Mouse (Mus musculus) neural tube, embryonic 14.5 days (tissue): ENCODE data around the gene Ep400. TPM values are rescaled to one million over a fixed set of nuclear protein-coding genes. Genes with fewer than 3 reads are reported as not detected.

Experiments
- ATAC-seq: fragments of 200-750 bp; cut with Nextera tagmentation; 2 replicates; pipeline ENCODE4 v1.8.0; 2017; ENCODE audit warnings: low read depth, mild to moderate bottlenecking, moderate TSS enrichment, moderate library complexity
- H3K27ac ChIP-seq: fragments of 300-500 bp; sonication (generic); 2 replicates; pipeline ENCODE4 v1.5.1; 2014; ENCODE audit warnings: low read depth, mild to moderate bottlenecking, control low read depth, low read length, moderate library complexity, mixed read lengths
- H3K27me3 ChIP-seq: fragments of 300-500 bp; sonication (generic); 2 replicates; pipeline ENCODE4 v1.6.1; 2014; ENCODE audit warnings: low read length; ENCODE audit not compliant: control insufficient read depth, insufficient read depth
- H3K36me3 ChIP-seq: fragments of 300-500 bp; sonication (generic); 2 replicates; pipeline ENCODE4 v1.6.1; 2014; ENCODE audit warnings: low read length, mixed read lengths; ENCODE audit not compliant: control insufficient read depth, insufficient read depth
- H3K4me1 ChIP-seq: fragments of 300-500 bp; sonication (generic); 2 replicates; pipeline ENCODE4 v1.6.1; 2014; ENCODE audit warnings: low read length; ENCODE audit not compliant: control insufficient read depth, insufficient read depth
- H3K4me2 ChIP-seq: fragments of 300-500 bp; sonication (generic); 2 replicates; pipeline ENCODE4 v1.6.1; 2014; ENCODE audit warnings: mild to moderate bottlenecking, low read depth, low read length, control low read depth
- H3K4me3 ChIP-seq: fragments of 300-500 bp; sonication (generic); 2 replicates; pipeline ENCODE4 v1.5.1; 2014; ENCODE audit warnings: low read depth, low read length, control low read depth, mixed read lengths
- H3K9ac ChIP-seq: fragments of 300-500 bp; sonication (generic); replicated peaks from 2 replicates; pipeline ENCODE4 v1.6.1; 2014; ENCODE audit warnings: low read depth, mild to moderate bottlenecking, control low read depth, low read length, mixed read lengths
- H3K9me3 ChIP-seq: fragments of 300-500 bp; sonication (generic); 2 replicates; pipeline ENCODE4 v1.6.1; 2016; ENCODE audit warnings: low read length; ENCODE audit not compliant: control insufficient read depth
- WGBS: fragments of 180-500 bp; shearing (Covaris S2); extraction: QIAGEN DNeasy Blood & Tissue Kit; methylation state at CpG from one replicate; pipeline ENCODE4 v1.1.7; 2014; 5-methylcytosine and 5-hydroxymethylcytosine counted together
- microRNA-seq: library from miRNA; unstranded; fragments of <30 nt; microRNA quantifications from one replicate; pipeline ENCODE4, GENCODE M21; 2016
- polyA plus RNA-seq: library from polyadenylated mRNA; unstranded; fragments of >200 nt; fragmentation: Nextera tagmentation; extraction: Ambion mirVana; gene quantifications from 2 replicates; pipeline ENCODE4 v1.2.1, GENCODE M21; 2014

Ep400 gene
- polyA plus RNA-seq, 1 experiment from 2014 or later: 46.2 TPM

DNA sequence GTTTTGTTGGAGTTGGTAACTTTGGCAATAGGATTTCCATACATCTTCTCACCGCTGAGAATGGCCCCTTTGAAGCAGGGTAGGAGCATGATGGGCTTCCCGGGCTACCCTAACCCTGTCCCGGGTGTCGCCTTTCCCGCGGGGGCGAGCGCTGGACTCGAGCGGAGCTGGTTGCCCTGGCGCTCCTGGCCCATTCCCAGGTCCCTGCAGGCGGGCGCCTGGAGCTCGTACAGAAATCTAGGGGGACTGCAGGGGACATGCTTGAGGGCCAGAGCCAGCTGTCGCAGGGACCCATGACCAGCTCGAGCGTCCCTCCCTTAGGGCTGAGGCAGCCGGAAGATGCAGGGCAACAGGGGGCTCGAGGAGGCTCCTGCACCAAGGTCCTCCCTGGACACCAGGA is 142.4 kb downstream of the Ep400 start:
- H3K9ac ChIP-seq: no peak overlapping the region
- no peak overlapping the region for H3K27ac ChIP-seq
- no peak; the same call in 1 of the 2 replicates for ATAC-seq
- no peak overlapping the region for H3K4me2 ChIP-seq
- no peaks in the 10 kb centered on the region for H3K27me3 ChIP-seq
- H3K4me3 ChIP-seq: no peak overlapping the region
- WGBS: 20% methylated on average over 19 of the region's 19 CpGs
- H3K4me1 ChIP-seq: peaks cover 5% of the 10 kb centered on the region; the same call in 1 of the 2 replicates
- no peaks in the 10 kb centered on the region for H3K9me3 ChIP-seq
- H3K36me3 ChIP-seq: no peaks in the 10 kb centered on the region

DNA sequence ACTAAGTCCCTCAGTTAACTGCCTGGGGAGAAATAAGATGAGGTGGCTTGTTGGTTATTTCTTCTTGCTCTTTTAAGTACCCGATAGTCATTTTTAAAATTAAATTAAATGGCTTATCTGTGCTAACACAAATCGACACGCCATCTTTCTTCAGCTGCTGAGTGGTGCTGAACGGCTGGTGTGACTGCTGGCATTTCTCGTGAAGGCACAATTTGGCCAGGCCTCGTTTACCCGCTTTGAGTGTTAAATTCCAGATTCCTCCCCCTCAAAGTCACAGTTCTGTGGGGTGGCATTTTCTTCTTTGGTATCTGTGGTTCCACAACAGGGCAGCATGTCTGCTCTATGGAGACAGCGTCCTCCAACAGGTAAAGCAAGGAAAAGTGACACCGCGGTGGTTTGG is 143.2 kb downstream of the Ep400 start:
- 79% methylated on average over 10 of the region's 10 CpGs for WGBS
- no peak for ATAC-seq
- H3K9ac ChIP-seq: no peak overlapping the region

DNA sequence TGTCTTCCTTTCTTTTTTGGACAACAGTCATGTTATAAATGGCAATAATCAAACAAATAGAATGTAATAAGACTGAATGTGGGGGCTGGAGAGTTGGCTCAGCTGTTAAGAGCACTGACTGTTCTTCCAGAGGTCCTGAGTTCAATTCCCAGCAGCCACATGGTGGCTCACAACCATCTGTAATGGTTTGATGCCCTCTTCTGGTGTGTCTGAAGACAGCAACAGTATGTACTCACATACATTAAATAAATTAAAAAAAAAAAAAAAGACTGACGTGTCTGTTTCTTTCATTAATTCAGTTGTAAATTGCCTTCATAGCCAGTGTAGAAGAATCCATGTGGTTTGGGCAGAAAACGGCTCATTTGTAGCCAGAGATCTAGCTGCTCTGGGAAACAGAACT is 146.2 kb downstream of the Ep400 start:
- no peak overlapping the region for H3K9ac ChIP-seq
- 81% methylated on average over 2 of the region's 2 CpGs for WGBS
- no peaks in the 10 kb centered on the region for H3K27me3 ChIP-seq
- no peak overlapping the region for H3K4me2 ChIP-seq
- H3K4me3 ChIP-seq: no peak overlapping the region
- H3K4me1 ChIP-seq: peaks cover 5% of the 10 kb centered on the region; the same call in 1 of the 2 replicates
- no peak for ATAC-seq
- no peaks in the 10 kb centered on the region for H3K36me3 ChIP-seq
- no peaks in the 10 kb centered on the region for H3K9me3 ChIP-seq
- H3K27ac ChIP-seq: no peak overlapping the region

More for the DNA sequence above, 143.2 kb downstream of the Ep400 start:
- no peaks in the 10 kb centered on the region for H3K27me3 ChIP-seq
- H3K9me3 ChIP-seq: no peaks in the 10 kb centered on the region
- H3K4me2 ChIP-seq: no peak overlapping the region
- H3K36me3 ChIP-seq: no peaks in the 10 kb centered on the region
- peaks cover 5% of the 10 kb centered on the region; the same call in 1 of the 2 replicates for H3K4me1 ChIP-seq
- H3K27ac ChIP-seq: no peak overlapping the region
- H3K4me3 ChIP-seq: no peak overlapping the region

DNA sequence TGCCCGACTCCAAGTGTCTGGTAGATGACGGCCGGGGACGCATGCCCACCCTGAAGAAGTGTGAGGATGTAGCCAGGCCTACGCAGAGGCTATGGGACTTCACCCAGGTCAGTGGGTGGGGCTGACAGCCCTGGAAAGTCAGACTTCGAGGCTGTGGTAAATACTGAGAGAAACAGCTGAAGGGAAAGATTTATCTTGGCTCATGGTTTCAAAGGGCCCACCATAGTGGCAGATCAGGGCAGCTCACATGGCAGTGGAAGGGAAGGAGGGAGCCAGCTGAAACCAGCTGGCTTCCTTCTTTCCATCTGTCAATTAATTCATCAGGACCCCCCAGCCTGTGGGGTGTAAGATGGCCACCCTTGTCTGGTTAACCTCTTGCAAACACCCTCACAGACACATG is 151.3 kb downstream of the Ep400 start:
- H3K9ac ChIP-seq: no peak overlapping the region
- no peak overlapping the region for H3K4me3 ChIP-seq
- no peak overlapping the region for H3K27ac ChIP-seq
- no peaks in the 10 kb centered on the region for H3K4me1 ChIP-seq
- H3K9me3 ChIP-seq: no peaks in the 10 kb centered on the region
- H3K4me2 ChIP-seq: no peak overlapping the region
- peaks cover 5% of the 10 kb centered on the region; the same call in 1 of the 2 replicates for H3K36me3 ChIP-seq
- no peaks in the 10 kb centered on the region for H3K27me3 ChIP-seq
- 83% methylated on average over 6 of the region's 6 CpGs for WGBS
- no peak for ATAC-seq

Small RNA genes within 50 kb of the gene (microRNA-seq; reads per million reads assigned to microRNA genes)
- 2.3 reads per million for gene Mir7026

Other genes starting within 250 kb of the Ep400 start
- 25.1 and 26.0 TPM in 2 replicates for gene Galnt9, start 226.4 kb downstream of the Ep400 start, polyA plus RNA-seq
- 35.1 and 38.7 TPM in 2 replicates for gene Noc4l, start 117.3 kb downstream of the Ep400 start, polyA plus RNA-seq
- 15.0 and 16.4 TPM in 2 replicates for gene Ddx51, start 117.3 kb downstream of the Ep400 start, polyA plus RNA-seq
- gene Pus1, start 9.9 kb upstream of the Ep400 start, polyA plus RNA-seq: 12.1 and 13.6 TPM in 2 replicates
- gene Ulk1, start 39.4 kb upstream of the Ep400 start, polyA plus RNA-seq: 52.6 and 55.7 TPM in 2 replicates
- gene Hscb, start 69.1 kb upstream of the Ep400 start, polyA plus RNA-seq: 7.9 and 9.2 TPM in 2 replicates
- 3.6 and 4.3 TPM in 2 replicates for gene Chek2, start 69.3 kb upstream of the Ep400 start, polyA plus RNA-seq
- 33.5 and 37.6 TPM in 2 replicates for gene Ttc28, start 109.1 kb upstream of the Ep400 start, polyA plus RNA-seq